Mouse (Mus musculus) lung, adult 2 months (tissue): ENCODE measurements around the gene Olfr1420. TPM values are rescaled to one million over a fixed set of nuclear protein-coding genes. Genes with fewer than 3 reads are reported as not detected.
"Not testable (repeated sequence)": the region's sequence is repeated elsewhere in the genome, so short reads cannot be mapped to it uniquely, and the experiment has no call there.

ENCODE experiments used
- DNase-seq: peaks from one replicate; pipeline ENCODE4 v3.0.0; 2022
- H3K4me1 ChIP-seq: fragments of 200-500 bp; 2 replicates; pipeline ENCODE4 v1.6.1; 2011; ENCODE audit warnings: low read length; ENCODE audit not compliant: control insufficient read depth, insufficient read depth
- H3K4me3 ChIP-seq: fragments of 200-500 bp; replicated peaks from 2 replicates; pipeline ENCODE3; 2011; ENCODE audit warnings: low read depth, mild to moderate bottlenecking, control low read depth, low read length; ENCODE audit errors: extremely low read depth
- CTCF ChIP-seq: fragments of 200-500 bp; IDR thresholded peaks from 2 replicates; pipeline ENCODE4 v1.5.1; 2011; ENCODE audit warnings: mild to moderate bottlenecking, low read length, control low read depth; ENCODE audit not compliant: insufficient read depth
- POLR2A ChIP-seq: fragments of 200-500 bp; IDR thresholded peaks from 2 replicates; pipeline ENCODE4 v1.6.1; 2011; ENCODE audit warnings: low read depth, mild to moderate bottlenecking, control low read depth, low read length, borderline replicate concordance; ENCODE audit errors: extremely low read depth
- WGBS: fragments of 180-500 bp; shearing (Covaris S2); methylation state at CpG from one replicate; pipeline ENCODE4 v1.1.7; 2018; 5-methylcytosine and 5-hydroxymethylcytosine counted together
- polyA plus RNA-seq: library from polyadenylated mRNA; depleted of rRNA; stranded (reverse); fragments of >200 nt; gene quantifications from 2 replicates; pipeline ENCODE4 v1.2.3, GENCODE M21; 2012; rRNA removed

Olfr1420 gene
- not detected in 2 replicates for polyA plus RNA-seq

- TF ChIP-seq POLR2A (no peak), CTCF (no peak)
- no peak for DNase-seq
- H3K4me3 ChIP-seq = no peak within 1 kb of the TSS
- 47% methylated on average over 1 of the region's 1 CpGs for WGBS
- no peaks in the 10 kb centered on the region for H3K4me1 ChIP-seq
Measured at GRCm38 (mm10) chr19:11886265-11886664, at the start of gene Olfr1420. TSS of gene Olfr1420 (plus strand) at chr19:11886565.

- Histone ChIP-seq H3K4me3 (no peak within 1 kb of the TSS), H3K4me1 (no peaks in the 10 kb centered on the region)
- WGBS = 92% methylated on average over 4 of the region's 4 CpGs
- TF ChIP-seq POLR2A (no peak), CTCF (no peak)
- no peak for DNase-seq
Measured at GRCm38 (mm10) chr19:11839119-11839518, 47.2 kb upstream of the Olfr1420 start, which contains the start of gene Olfr1417. TSS of gene Olfr1417 (minus strand) at chr19:11839219.

- TF ChIP-seq CTCF (no peak), POLR2A (no peak)
- DNase-seq = no peak
- Histone ChIP-seq H3K4me3 (no peak overlapping the region), H3K4me1 (no peaks in the 10 kb centered on the region)
- WGBS = 75% methylated on average over 4 of the region's 4 CpGs
Measured at GRCm38 (mm10) chr19:11846333-11846732, 40.0 kb upstream of the Olfr1420 start.

DNA sequence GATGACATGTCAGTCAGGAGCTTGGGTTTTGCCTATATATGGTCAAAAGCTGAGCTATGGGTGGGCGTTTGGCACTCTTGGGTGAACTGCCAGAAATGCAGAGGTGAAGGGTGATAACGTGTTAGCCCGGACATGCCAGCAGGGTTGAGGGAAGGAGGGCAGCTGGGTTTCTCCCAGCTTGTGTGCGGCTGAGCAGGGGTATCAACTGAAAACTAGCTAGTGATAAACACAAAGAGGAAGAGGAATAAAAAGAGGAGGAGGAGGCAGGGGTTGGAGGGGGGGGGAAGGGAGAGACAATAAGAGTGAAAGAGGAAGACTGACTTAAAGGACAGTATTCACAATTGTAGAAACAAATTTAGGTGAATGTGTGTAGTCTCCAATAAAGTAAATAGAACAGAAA lies 33.7 kb upstream of the Olfr1420 start:
- Histone ChIP-seq H3K4me3 (no peak overlapping the region), H3K4me1 (no peaks in the 10 kb centered on the region)
- no peak for DNase-seq
- TF ChIP-seq CTCF = no peak
- no peak for TF ChIP-seq POLR2A
- WGBS = 44% methylated on average over 4 of the region's 4 CpGs

DNA sequence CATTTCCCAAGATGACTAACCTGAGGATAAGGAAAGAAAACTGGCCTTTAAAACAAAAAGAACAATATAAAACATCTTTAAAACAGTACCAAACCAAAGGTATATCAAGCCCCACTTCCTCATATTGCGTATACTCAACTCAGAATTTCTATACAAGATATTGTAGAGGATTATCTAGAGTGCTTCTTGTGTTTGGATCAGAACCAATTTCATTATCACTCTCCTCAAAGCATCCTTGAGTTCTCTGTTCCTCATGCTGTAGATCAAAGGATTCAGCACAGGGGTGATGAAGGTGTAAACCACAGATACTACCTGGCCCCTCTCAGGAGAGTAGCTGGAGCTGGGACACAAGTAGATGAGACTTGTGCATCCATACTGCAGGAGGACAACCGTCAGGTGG lies 31.5 kb upstream of the Olfr1420 start:
- WGBS = 87% methylated on average over 2 of the region's 2 CpGs
- Histone ChIP-seq H3K4me3 (no peak overlapping the region), H3K4me1 (no peaks in the 10 kb centered on the region)
- no peak for TF ChIP-seq POLR2A
- TF ChIP-seq CTCF = no peak
- DNase-seq = no peak

GRCm38 (mm10) chr19:11856506-11856905 lies 29.9 kb upstream of the Olfr1420 start:
- Histone ChIP-seq H3K4me3 (no peak overlapping the region), H3K4me1 (no peaks in the 10 kb centered on the region)
- TF ChIP-seq CTCF (no peak), POLR2A (no peak)
- 59% methylated on average over 6 of the region's 6 CpGs for WGBS
- no peak for DNase-seq

DNA sequence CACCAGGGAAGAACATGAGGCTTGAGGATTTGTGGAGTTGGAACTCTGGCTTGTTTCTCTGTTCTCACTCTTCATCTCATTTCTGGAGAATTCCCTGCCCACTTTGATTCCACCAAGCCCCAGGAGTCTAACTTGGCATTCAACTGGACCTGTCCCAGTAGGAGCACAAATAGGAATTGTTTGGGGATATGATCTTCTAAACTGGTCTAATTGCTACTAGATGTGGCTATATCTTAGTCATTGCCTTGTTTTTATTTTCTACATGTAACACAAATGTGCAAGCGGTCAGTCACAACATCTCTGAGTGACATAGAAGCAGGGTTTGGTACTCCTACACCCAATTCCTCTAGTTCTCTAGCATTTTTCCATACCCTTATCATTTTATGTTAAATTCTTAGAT lies 25.4 kb upstream of the Olfr1420 start, which contains the start of gene Olfr1418:
Olfr1418 (minus strand) TSS at position 101 of the 400 bp plus-strand sequence.
- Histone ChIP-seq H3K4me1 (no peaks in the 10 kb centered on the region), H3K4me3 (no peak within 1 kb of the TSS)
- no peak for TF ChIP-seq POLR2A
- TF ChIP-seq CTCF = no peak
- 91% methylated on average over 1 of the region's 1 CpGs for WGBS
- DNase-seq = no peak

DNA sequence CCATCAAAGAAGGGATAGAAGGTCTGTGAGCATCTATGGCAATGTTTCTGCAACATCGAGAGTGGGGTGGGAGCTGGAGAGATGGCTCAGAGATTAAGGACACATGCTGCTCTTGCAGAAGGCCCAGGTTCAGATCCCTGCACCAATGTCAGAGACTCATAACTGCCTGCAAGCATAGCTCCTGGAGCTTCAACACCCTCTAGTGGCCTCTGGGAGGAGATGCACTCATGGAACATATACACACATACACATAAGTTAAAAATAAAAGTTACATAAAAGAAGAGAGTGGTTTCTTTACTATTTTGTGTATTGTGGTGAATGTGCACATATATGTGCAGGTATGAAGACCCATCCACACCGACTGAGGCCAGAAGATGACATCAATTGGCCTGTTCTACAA lies 18.5 kb upstream of the Olfr1420 start:
- no peak for DNase-seq
- Histone ChIP-seq H3K4me1 (no peaks in the 10 kb centered on the region), H3K4me3 (no peak overlapping the region)
- WGBS = 88% methylated on average over 2 of the region's 2 CpGs
- no peak for TF ChIP-seq CTCF
- TF ChIP-seq POLR2A = no peak

DNA sequence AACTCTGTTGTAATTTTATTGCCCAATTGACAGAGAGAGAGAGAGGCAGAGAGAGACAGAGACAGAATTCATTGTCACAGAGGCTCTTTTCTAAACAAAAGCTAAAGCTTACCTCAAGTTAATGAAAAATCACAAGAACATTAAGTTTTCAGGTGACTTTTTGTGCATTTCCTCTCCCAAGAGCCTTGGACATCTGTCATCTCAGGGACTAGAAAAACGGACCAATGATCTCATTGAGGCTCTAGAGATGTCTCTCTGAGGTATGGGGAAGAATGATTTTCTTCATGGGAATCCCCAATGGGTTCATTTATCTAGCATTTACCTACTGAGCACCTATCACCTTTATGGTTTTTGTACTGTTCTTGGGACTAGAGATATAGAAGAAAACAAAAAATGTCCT lies 11.4 kb upstream of the Olfr1420 start, which contains the start of gene Olfr1419:
Olfr1419 (minus strand) TSS at position 101 of the 400 bp plus-strand sequence.
- DNase-seq = no peak
- Histone ChIP-seq H3K4me3 (no peak within 1 kb of the TSS), H3K4me1 (no peaks in the 10 kb centered on the region)
- TF ChIP-seq POLR2A = no peak
- no peak for TF ChIP-seq CTCF
- WGBS = 46% methylated on average over 1 of the region's 1 CpGs

DNA sequence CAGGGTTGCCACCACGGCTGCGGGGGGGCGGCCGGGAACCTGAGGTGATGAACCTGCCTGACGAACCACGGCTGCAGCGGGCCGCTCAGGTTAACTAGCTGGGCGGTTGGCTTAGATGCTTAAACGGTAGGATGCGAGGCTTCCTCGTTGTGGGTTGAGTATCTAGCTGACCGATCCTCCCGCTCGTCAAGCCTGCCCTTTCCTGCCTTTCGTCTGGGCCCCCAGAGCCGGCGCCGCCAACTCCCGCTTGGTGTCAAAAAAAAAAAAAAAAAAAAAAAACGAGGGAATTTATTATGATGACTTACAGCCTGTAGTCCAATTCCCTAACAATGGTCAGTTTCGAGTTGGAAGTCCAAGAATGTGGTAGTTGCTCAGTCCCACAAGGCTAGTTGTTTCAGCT lies 8.0 kb upstream of the Olfr1420 start:
- not testable (repeated sequence) for H3K4me3 ChIP-seq, DNase-seq, H3K4me1 ChIP-seq
- WGBS = 62% methylated on average over 22 of the region's 22 CpGs
